Mouse (Mus musculus) embryonic facial prominence, embryonic 11.5 days (tissue): ENCODE results near the gene Rassf3. TPM values are rescaled to one million over a fixed set of nuclear protein-coding genes. Genes with fewer than 3 reads are reported as not detected.

Experiments used
- ATAC-seq: fragments of 200-750 bp; cut with Nextera tagmentation; replicated peaks from 2 replicates; pipeline ENCODE4 v1.8.0; 2017; ENCODE audit warnings: low read depth; ENCODE audit not compliant: insufficient number of reproducible peaks, low FRiP score, low TSS enrichment
- DNase-seq: peaks from one replicate; pipeline ENCODE4 v3.0.0-alpha.2; 2015; ENCODE audit warnings: low spot score
- H3K27ac ChIP-seq: fragments of 300-500 bp; sonication (generic); replicated peaks from 2 replicates; pipeline ENCODE4 v1.5.1; 2014; ENCODE audit warnings: mild to moderate bottlenecking, low read depth, low read length, control low read depth
- H3K27me3 ChIP-seq: fragments of 300-500 bp; sonication (generic); 2 replicates; pipeline ENCODE4 v1.6.1; 2014; ENCODE audit warnings: mild to moderate bottlenecking, low read length, moderate library complexity, mixed read lengths; ENCODE audit not compliant: control insufficient read depth, insufficient read depth
- H3K36me3 ChIP-seq: fragments of 300-500 bp; sonication (generic); replicated peaks from 2 replicates; pipeline ENCODE4 v1.6.1; 2014; ENCODE audit warnings: low read depth, mild to moderate bottlenecking, low read length, moderate library complexity, mixed read lengths; ENCODE audit not compliant: control insufficient read depth, insufficient read depth
- H3K4me1 ChIP-seq: fragments of 300-500 bp; sonication (generic); 2 replicates; pipeline ENCODE4 v1.6.1; 2014; ENCODE audit warnings: low read length, mixed read lengths; ENCODE audit not compliant: control insufficient read depth, insufficient read depth
- H3K4me2 ChIP-seq: fragments of 300-500 bp; sonication (generic); 2 replicates; pipeline ENCODE4 v1.6.1; 2014; ENCODE audit warnings: low read depth, mild to moderate bottlenecking, control low read depth, low read length, moderate library complexity
- H3K4me3 ChIP-seq: fragments of 300-500 bp; sonication (generic); 2 replicates; pipeline ENCODE4 v1.5.1; 2014; ENCODE audit warnings: low read depth, low read length, control low read depth
- H3K9ac ChIP-seq: fragments of 300-500 bp; sonication (generic); replicated peaks from 2 replicates; pipeline ENCODE4 v1.6.1; 2014; ENCODE audit warnings: mild to moderate bottlenecking, control low read depth, low read length
- H3K9me3 ChIP-seq: fragments of 300-500 bp; sonication (generic); replicated peaks from 2 replicates; pipeline ENCODE4 v1.6.1; 2016; ENCODE audit warnings: mild to moderate bottlenecking, low read length, inconsistent platforms, mixed read lengths; ENCODE audit not compliant: control insufficient read depth
- WGBS: fragments of 180-500 bp; shearing (Covaris S2); extraction: QIAGEN DNeasy Blood & Tissue Kit; methylation state at CpG from one replicate; pipeline ENCODE4 v1.1.7; 2014; 5-methylcytosine and 5-hydroxymethylcytosine counted together
- polyA plus RNA-seq: library from polyadenylated mRNA; unstranded; fragments of >200 nt; fragmentation: Nextera tagmentation; extraction: Ambion mirVana; gene quantifications from 2 replicates; pipeline ENCODE4 v1.2.1, GENCODE M21; 2014

Gene Rassf3
- polyA plus RNA-seq, 1 experiment from 2014 or later = 21.4 TPM

GRCm38 (mm10) chr10:121455517-121455916, 20.6 kb downstream of the Rassf3 start:
- H3K4me1 ChIP-seq = no peaks in the 10 kb centered on the region
- no peaks in the 10 kb centered on the region for H3K36me3 ChIP-seq
- ATAC-seq = no peak
- no peak overlapping the region for H3K4me3 ChIP-seq
- H3K27ac ChIP-seq = no peak overlapping the region
- H3K27me3 ChIP-seq = no peaks in the 10 kb centered on the region
- H3K4me2 ChIP-seq = no peak overlapping the region
- WGBS = 88% methylated on average over 3 of the region's 3 CpGs
- H3K9me3 ChIP-seq = no peaks in the 10 kb centered on the region
- H3K9ac ChIP-seq = no peak overlapping the region
- no peak for DNase-seq

GRCm38 (mm10) chr10:121454708-121455475, 21.3 kb downstream of the Rassf3 start:
- ATAC-seq (no peak), DNase-seq (no peak)
- 71% methylated on average over 6 of the region's 6 CpGs for WGBS

GRCm38 (mm10) chr10:121454033-121454432, 22.1 kb downstream of the Rassf3 start:
- 82% methylated on average over 8 of the region's 8 CpGs for WGBS
- H3K9ac ChIP-seq = no peak overlapping the region
- DNase-seq (no peak), ATAC-seq (no peak)
- H3K4me2 ChIP-seq = no peak overlapping the region
- no peaks in the 10 kb centered on the region for H3K27me3 ChIP-seq
- H3K9me3 ChIP-seq = no peaks in the 10 kb centered on the region
- no peak overlapping the region for H3K4me3 ChIP-seq
- no peaks in the 10 kb centered on the region for H3K4me1 ChIP-seq
- no peak overlapping the region for H3K27ac ChIP-seq
- no peaks in the 10 kb centered on the region for H3K36me3 ChIP-seq

More at GRCm38 (mm10) chr10:121454708-121455475, 21.3 kb downstream of the Rassf3 start:
- Histone ChIP-seq H3K27ac (no peak overlapping the region), H3K27me3 (no peaks in the 10 kb centered on the region), H3K9ac (no peak overlapping the region), H3K9me3 (no peaks in the 10 kb centered on the region), H3K36me3 (no peaks in the 10 kb centered on the region), H3K4me1 (no peaks in the 10 kb centered on the region), H3K4me3 (no peak overlapping the region), H3K4me2 (no peak overlapping the region)

- H3K27me3 ChIP-seq = no peaks in the 10 kb centered on the region
- no peaks in the 10 kb centered on the region for H3K9me3 ChIP-seq
- no peak for ATAC-seq
- no peaks in the 10 kb centered on the region for H3K4me1 ChIP-seq
- H3K27ac ChIP-seq = no peak overlapping the region
- H3K4me3 ChIP-seq = no peak overlapping the region
- 92% methylated on average over 8 of the region's 8 CpGs for WGBS
- no peak overlapping the region for H3K9ac ChIP-seq
- no peak for DNase-seq
- H3K4me2 ChIP-seq = no peak overlapping the region
- no peaks in the 10 kb centered on the region for H3K36me3 ChIP-seq
These were observed 30.3 kb downstream of the Rassf3 start for GRCm38 (mm10) chr10:121445808-121446207.

DNA sequence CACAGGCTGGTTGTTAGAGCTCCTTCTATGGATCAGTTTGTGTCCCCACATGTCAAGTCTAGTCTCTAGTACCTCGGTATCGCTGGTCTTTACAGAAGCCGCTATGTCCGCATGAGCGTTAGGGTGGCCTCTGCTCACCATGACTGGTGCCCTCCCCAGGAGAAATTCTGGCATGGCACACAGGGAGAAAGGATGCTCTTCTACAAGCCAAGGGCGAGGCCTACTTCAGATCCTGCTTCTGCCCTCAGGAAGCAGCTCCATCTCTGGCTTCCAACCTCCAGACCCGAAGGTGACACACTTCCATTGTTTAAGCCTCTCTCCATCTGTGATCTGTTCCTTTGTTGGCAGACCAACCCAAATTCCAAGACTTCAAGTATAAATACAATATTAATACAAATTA, 31.9 kb downstream of the Rassf3 start:
- no peak for DNase-seq
- Histone ChIP-seq H3K27me3 (no peaks in the 10 kb centered on the region), H3K4me3 (no peak overlapping the region), H3K36me3 (no peaks in the 10 kb centered on the region), H3K9ac (no peak overlapping the region), H3K9me3 (no peaks in the 10 kb centered on the region), H3K4me1 (no peaks in the 10 kb centered on the region), H3K4me2 (no peak overlapping the region), H3K27ac (no peak overlapping the region)
- 91% methylated on average over 7 of the region's 7 CpGs for WGBS
- no peak for ATAC-seq

DNA sequence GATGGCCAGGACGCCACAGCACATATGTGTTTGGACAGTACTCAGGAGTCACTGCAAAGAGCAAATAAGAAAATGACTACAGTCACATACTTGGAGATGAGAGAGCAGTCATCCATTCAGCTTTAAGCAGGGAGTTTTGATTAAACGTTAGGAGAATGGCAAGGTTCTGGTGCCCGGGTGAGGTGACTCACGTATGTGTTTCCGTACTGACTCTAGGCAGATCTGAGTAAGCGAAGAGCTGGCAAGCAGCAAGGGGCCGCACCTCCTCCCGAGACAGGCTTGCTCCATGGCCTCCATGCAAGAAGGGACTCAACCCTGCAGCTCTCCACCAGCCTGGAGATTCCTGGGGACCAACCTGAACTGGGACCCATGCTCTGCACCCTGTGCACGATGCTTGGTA, 32.4 kb downstream of the Rassf3 start:
- Histone ChIP-seq H3K9ac (no peak overlapping the region), H3K36me3 (no peaks in the 10 kb centered on the region), H3K4me1 (no peaks in the 10 kb centered on the region), H3K4me2 (no peak overlapping the region), H3K4me3 (no peak overlapping the region), H3K27me3 (no peaks in the 10 kb centered on the region), H3K27ac (no peak overlapping the region), H3K9me3 (no peaks in the 10 kb centered on the region)
- WGBS = 94% methylated on average over 9 of the region's 9 CpGs
- ATAC-seq (no peak), DNase-seq (no peak)

- no peak overlapping the region for H3K9ac ChIP-seq
- ATAC-seq = no peak
These were observed 36.8 kb downstream of the Rassf3 start for GRCm38 (mm10) chr10:121439310-121439731.

GRCm38 (mm10) chr10:121438109-121438508, 38.0 kb downstream of the Rassf3 start:
- WGBS = 65% methylated on average over 6 of the region's 8 CpGs

More at GRCm38 (mm10) chr10:121439310-121439731, 36.8 kb downstream of the Rassf3 start:
- H3K36me3 ChIP-seq = no peaks in the 10 kb centered on the region
- no peaks in the 10 kb centered on the region for H3K27me3 ChIP-seq
- DNase-seq = no peak
- 84% methylated on average over 12 of the region's 12 CpGs for WGBS
- H3K4me3 ChIP-seq = no peak overlapping the region
- peaks cover 4% of the 10 kb centered on the region for H3K4me1 ChIP-seq
- no peak overlapping the region for H3K4me2 ChIP-seq
- no peak overlapping the region for H3K27ac ChIP-seq
- H3K9me3 ChIP-seq = no peaks in the 10 kb centered on the region

More at GRCm38 (mm10) chr10:121438109-121438508, 38.0 kb downstream of the Rassf3 start:
- Histone ChIP-seq H3K9me3 (no peaks in the 10 kb centered on the region), H3K9ac (no peak overlapping the region), H3K27me3 (no peaks in the 10 kb centered on the region), H3K4me3 (no peak overlapping the region), H3K4me2 (no peak overlapping the region), H3K4me1 (peaks cover 5% of the 10 kb centered on the region), H3K27ac (no peak overlapping the region), H3K36me3 (no peaks in the 10 kb centered on the region)
- ATAC-seq (no peak), DNase-seq (no peak)
